Mouse (Mus musculus): Measurements from ENCODE around the gene Lrrc29.
"Not testable (repeated sequence)": the region's sequence is repeated elsewhere in the genome, so short reads cannot be mapped to it uniquely, and the experiment has no call there.

Gene Lrrc29

DNA sequence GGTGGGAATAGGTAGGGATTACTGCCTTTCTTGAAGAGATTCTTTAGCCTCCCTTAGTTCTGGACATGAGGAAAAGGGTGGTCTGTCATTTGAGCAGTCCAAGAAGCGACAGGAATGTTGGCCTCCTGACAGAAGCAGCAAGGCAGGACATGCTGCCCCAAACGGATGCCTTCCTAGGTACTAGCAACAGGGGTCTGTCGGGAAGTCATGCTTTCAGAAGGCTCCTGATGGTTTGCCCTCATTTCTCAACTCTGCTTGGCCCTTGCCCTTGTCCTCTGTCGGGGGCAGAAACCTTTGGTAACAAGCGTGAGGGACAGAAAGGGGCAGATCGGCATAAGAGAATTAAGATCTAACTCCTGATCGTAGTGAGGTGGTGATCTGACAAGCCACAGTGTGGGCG is 16.0 kb downstream of the Lrrc29 start:
- no peak for DNase-seq (ENCODE audit: low spot score in 2 of 2)

DNA sequence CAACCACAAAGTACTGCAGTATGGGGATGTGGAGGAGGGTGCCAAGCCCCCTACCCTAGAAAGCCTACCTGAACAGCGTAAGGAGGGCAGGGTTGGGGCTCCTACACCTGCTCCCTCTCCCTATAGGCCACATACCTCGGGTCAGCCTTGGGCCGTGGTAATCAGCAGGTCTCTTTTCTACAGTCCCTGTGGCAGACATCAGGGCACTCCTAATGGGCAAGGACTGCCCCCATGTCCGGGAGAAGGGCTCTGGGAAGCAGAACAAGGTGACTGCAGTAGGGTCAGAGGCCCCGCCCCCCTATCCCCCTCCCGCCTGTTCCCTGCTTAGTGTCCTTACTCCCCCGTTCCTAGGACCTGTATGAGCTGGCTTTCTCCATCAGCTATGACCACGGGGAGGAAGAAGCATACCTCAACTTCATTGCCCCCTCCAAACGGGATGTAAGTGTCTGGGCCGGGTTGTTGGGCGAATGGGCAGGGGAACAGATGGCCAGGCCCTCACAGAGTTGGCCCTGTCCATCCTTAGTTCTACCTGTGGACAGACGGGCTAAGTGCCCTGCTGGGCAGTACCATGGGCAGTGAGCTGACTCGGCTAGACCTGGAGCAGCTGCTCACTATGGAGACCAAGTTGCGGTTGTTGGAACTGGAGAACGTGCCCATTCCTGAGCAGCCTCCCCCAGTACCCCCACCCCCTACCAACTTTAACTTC is 16.8 kb downstream of the Lrrc29 start:
- DNase-seq (ENCODE audit: low spot score in 2 of 2), result no peak

DNA sequence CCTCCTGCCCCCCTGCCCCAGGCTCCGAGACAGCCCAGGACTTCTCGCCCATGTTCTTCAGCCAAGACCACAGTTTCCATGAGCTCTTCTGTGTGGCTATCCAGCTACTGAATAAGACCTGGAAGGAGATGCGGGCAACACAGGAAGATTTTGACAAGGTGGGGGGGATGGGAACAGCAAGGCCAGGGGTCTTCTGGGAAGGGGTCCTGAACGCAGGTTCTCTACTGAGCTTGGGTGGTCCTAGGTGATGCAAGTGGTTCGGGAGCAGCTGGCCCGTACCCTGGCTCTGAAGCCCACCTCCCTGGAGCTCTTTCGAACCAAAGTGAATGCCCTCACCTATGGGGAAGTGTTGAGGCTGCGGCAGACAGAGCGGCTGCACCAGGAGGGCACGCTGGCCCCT is 17.6 kb downstream of the Lrrc29 start:
- no peak for DNase-seq (ENCODE audit: low spot score in 2 of 2)

DNA sequence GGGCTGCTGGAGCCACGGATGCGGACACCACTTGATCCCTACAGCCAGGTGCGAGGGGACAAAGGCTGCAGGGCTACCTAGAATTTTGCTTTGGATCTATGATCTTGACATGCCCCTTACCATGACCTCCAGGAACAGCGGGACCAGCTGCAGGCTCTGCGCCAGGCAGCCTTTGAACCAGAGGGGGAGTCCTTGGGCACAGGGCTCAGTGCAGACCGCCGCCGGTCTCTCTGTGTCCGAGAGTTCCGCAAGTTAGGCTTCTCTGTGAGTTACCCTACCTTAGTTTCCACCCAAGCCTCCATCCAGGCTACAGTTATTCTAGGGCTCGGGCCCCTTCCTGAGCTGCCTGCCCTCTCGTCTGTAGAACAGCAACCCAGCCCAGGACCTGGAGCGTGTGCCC is 18.4 kb downstream of the Lrrc29 start:
- DNase-seq (ENCODE audit: low spot score in 2 of 2), result no peak

DNA sequence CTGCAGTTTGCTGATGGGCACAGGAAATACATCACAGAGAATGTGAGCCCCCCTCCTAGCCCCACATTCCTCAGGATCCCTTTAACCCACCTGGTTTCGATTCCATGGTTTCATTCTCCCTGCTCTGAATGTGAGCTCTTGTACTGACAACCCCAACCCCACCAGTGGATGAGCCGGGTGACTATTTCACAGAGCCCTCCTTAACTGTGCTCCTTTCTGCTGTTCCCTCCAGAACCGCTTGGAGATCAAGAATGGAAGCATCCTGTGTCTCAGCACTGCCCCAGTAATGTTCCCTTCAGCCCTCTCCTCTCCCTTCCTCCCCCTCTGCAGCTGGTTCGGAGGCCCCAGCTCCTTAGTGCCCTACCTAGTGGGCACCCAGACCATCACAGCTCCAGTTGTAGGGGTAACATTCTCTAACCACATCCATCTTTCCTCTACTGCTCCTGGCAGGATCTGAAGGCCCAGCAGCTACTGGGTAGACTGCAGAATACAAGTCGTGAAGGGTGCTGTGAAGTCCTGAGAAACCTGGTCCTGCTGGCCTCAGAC is 19.9 kb downstream of the Lrrc29 start:
- no peak for DNase-seq (ENCODE audit: low spot score in 2 of 2)

DNA sequence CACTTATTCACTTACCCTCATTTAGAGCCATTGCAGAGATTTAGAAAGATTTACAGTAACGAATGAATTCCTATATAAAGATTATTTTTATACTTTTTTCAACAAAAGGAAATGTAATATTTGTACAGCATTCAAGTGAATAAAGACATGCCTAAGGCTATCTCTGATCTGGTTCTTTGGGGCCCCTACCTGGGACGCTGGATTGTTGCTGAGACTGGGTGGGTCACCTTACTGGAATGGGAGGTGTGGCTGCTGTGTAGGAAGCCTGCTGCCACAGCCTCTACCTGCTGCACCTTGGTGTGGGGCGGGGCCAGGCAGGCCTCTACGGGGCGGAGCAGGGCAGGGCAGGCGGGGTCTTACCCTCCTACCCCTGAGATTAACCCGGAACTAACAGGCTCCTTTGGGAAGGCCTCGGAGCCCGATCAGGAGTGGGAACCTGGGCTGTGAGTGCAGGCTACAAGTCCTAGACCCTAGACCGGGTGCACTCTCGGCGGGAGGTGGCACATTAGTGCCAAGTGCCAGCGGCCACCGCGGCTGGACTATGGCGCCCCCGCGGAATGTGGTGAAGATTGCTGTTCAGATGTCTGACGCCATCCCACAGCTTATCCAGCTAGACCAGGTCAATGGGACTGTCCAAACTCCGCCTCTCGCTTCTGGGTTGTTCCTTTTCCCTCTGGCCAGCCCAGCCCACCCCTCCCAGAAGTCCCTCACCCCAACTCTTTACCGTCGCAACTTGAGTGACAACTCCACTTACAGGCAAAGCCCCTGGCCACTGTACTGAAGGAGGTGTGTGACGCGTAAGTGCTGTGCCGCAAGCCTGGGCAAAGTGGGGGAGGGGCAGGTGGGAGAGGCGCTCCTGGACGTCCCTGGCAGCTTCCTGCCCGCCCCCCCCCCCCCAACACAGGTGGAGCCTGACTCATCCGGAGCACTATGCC is 20.6 kb downstream of the Lrrc29 start, which contains the start of gene Elmo3:
Gene Elmo3, plus strand, starts transcription at position 391 of the 935 bp plus-strand sequence.
- DNase-seq (ENCODE audit: low spot score in 2 of 2), result peak in 1 of 2 experiments; percentile 35

DNA sequence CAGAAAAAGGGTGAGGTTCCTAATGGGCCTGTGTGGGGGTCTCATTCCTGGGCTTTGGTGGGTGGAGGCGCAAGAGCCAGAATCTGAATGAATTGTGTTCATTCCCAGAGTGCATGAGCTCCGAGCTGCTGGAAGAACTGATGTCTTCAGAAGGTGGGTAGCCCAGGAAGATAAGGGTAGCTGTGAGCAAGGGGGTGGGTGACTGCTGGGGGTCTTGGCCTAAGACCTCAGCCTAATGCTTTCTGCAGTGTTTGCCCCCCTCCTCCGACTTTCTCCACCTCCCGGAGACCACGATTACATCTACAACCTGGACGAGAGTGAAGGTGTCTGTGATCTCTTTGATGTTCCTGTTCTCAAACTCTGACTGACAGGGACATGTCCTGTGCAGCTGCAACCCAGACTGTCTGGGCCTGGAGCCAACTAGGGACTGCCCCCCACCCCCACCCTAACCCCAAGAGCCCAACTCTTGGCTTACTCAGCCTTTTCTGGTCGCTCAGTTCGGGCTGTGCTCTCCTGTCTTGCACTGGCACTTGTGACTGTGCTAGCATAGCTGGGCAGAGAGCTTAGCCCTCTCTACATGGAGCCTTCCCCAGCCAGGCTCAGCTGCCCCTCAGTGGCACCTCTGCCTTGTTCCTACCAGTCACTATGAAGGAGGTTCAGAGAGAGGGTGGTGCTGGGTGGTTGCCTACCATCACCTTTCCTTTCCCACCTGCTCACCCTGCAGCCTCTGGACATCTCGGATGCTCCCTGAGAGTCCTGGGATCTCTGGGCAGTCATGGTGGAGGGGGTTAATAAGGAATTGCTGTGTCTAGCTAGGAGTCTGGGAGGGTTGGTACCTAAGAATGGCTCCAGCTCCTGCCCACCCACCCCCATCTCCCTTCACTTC is 21.5 kb downstream of the Lrrc29 start:
- no peak for DNase-seq (ENCODE audit: low spot score in 2 of 2)

DNA sequence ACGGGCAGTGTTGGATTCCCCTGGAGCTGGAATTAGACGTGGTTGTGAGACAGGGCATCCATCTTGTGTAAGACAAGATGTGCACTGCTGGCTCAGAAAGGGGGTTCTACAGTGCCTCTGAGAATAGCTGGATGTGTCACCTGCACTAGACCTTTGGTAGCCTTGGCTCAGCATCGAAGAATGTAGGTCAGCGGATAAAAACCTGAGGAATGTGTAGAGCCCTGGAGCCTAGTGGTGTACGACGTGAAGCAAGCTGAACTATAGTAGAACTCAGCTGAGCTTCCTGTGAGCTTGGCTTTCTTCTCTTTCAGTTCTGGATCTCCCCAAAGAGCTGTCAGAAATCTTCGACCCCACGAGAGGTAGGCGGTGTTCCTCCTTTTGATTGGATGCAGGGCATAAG is 22.2 kb downstream of the Lrrc29 start:
- DNase-seq (ENCODE audit: low spot score in 2 of 2), result no peak

DNA sequence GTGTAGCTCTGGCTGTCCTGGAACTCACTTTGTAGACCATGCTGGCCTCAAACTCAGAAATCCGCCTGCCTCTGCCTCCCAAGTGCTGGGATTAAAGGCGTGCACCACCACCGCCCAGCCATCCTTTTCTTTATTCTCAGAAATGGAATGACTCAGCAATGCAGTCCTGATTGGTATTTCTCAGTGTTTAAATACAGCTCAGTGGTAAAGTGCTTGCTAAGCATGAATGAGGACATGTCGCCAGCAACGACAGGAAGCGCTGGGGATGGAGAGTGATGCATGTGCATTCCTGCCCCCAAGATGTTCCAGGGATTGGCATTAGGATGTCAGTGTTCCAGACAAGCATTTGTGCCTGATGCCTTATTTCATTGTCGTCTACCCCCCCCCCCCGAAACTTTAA is 22.7 kb downstream of the Lrrc29 start:
- DNase-seq (ENCODE audit: low spot score in 2 of 2), result no peak

DNA sequence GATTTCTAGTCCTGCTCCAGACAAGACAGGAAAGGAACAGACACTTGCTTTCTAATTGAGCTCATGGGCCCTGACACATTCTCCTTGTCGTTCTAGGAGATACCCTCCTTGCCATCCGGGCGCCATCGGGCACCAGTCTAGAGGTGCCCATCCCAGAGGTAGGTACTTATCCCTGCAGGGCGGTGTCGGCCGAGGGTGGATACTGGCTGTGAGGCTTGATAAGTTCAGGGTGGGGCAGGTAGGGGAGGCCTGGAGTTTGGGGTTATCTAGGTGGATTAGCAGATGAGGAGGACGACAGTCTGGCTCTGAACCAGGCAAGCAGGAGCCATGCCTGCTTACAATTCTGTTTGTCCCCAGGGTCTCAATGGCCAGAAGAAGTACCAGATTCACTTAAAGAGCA is 26.1 kb downstream of the Lrrc29 start:
- DNase-seq (ENCODE audit: low spot score in 2 of 2), result no peak

DNA sequence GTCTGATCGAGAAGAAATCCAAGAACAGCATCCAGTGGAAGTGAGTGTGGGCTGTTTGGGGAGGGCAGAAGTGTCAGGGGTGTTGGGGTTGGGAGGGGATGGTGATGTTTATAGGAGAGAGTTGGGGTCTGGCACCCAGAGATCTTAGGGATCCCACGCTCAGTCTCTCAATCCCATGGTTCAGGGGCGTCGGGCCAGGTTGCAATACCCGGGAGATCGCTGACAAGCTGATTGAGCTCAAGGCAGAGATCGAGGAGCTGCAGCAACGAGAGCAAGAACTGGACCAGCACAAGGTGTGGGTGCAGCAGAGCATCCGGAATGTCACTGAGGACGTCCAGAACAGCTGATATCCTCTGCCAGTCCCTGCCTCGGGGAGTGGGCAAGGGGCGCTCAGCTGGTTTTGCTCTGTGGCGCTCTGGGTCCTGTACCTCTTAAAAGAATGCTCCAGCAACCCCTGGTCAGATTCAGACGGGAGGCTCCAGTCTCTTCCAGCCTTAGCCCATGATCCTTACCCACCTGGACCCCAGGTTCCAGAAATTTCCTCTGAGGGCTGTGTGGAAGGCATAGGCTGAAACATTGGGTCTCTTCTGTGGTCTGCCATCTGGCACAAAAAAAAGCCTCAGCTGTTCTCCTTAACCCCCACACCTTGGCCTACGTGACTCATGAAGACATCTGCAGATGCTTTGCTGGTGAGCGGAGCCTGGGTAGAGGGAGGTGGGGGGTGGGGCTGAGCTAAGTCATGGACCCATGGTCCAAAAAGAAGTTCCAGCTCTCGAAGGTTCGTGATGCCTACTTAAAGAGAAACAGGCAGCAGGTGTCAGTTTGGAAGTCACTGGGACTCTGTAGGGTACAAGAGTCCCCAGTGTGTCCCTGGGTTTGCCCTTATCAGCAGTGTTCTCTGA is 27.5 kb downstream of the Lrrc29 start:
- DNase-seq (ENCODE audit: low spot score in 2 of 2), result no peak

DNA sequence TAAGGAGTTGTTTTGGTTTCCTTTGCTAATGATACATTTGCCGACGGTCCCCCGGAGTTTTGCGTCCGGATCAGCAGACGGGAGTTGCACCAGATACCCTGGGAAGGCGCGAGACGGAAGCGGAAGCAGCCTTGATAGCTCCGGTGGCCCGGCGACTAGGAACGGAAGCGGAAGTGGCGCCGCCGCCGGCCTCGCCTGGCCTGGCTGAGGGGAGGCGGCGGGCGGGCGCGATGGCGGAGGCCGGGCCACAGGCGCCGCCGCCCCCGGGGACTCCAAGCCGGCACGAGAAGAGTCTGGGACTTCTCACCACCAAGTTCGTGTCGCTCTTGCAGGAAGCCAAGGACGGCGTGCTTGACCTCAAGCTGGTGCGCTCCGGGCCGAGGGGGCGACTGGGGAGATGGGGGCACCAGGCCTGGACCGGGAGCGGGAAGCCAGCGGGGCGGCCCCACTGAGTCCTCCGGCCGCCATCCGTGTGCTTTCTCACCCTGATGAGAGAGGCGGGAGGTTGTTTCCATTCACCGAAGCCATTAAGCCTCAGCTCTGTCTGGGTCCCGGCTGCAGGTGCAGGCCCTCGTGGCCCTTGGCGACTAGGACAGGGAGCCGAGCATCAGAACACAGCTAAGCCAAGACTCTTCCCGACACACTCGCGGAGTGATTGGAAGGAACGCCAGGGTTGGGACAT is 28.4 kb downstream of the Lrrc29 start, which contains the start of gene E2f4:
Gene E2f4, plus strand, starts transcription at position 153 of the 682 bp plus-strand sequence.
- peak; percentile 72 to 89 for DNase-seq (ENCODE audit: low spot score in 2 of 2)

DNA sequence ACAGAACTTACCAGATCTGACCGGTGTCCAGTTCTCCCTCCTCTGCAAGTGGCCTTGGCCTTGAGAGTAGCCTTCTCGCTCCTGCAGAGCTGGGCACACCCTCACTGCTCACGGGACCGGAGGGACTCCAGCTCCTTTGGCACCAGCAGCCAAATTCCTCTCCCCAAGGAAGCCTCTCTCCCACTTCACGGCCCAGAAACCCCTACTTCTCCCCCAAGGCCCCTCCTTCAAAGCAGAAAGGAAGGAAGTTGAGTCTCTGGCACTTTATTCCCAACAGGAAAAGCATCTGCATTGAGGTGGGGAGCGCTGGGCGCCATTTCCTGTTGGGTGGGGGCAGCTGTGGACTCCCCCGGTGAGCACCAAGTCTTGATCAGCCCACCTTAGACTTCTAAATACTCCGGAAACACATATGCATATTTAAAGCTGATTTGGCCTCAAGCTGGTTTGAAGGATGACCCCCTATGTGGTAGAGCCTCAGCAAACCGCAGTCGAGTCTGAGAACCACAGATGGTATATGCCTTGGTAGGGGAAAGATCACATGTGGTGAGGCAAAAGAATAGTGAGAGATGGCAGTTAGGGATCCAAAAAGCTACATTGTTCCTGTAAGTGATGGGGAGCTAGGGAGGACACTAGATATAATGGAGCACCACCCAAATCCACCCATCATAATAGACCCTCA is 30.0 kb downstream of the Lrrc29 start, which contains the start of gene Exoc3l:
Gene Exoc3l, minus strand, starts transcription at position 207 of the 679 bp plus-strand sequence.
- DNase-seq (ENCODE audit: low spot score in 2 of 2), result no peak

DNA sequence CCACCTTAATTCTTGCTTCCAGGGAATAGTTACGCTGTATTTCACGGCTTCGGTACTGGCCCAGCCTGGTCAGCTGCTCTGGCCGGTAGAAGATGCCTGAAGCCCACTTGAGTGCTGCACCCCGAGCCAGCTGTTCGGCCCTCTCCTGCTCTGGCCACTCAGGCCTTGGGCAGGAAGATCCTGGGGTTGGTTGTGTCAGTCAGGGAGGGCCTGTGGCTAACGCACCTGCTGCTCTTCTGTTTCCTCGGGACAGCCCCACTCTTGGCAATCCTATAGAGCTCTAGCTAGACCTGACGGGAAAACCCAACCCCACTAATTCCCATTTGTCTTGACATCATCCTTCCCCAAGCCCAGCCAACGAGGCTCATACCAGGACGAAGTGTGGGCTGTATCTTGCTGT is 30.8 kb downstream of the Lrrc29 start:
- DNase-seq (ENCODE audit: low spot score in 2 of 2), result no peak

DNA sequence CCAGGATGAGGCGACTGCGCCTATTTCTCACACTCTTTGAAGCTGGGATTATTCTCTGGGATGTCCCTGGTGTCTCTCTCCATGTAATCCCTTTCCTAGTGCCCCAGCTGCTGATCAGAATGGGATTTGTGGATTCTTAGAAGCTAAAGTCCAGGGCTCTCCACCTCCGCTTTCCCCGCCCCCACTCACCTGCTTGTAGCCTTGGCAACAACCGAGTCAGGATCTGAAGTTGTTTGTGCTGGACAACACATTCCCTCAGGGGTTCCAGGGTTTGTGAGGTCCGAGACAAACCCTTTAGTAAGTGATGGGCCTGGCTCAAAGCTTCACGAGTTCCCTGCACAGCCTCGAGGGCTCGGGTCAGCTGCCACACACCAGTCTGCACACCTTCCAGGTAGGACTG is 31.3 kb downstream of the Lrrc29 start:
- no peak for DNase-seq (ENCODE audit: low spot score in 2 of 2)

DNA sequence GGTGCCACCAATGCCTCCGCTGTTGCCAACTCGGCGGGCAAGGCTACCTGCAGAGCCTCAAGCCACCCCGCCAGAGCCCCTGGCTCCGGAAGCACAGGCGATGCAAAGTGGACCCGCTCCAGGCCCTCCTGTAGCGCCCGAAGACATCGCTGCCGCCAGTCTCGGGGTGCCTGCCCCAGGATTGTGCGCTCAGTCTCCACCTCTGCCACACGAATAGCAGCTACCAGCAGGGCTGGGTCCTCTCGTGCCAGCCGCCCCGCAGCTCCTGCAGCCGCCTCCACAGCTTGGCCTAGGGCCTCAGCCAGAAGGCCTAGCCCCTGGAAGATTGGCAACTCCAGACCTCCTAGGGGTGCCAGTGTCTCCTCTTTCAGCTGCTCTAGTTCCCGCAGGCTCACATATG is 32.7 kb downstream of the Lrrc29 start:
- no peak for DNase-seq (ENCODE audit: low spot score in 2 of 2)

DNA sequence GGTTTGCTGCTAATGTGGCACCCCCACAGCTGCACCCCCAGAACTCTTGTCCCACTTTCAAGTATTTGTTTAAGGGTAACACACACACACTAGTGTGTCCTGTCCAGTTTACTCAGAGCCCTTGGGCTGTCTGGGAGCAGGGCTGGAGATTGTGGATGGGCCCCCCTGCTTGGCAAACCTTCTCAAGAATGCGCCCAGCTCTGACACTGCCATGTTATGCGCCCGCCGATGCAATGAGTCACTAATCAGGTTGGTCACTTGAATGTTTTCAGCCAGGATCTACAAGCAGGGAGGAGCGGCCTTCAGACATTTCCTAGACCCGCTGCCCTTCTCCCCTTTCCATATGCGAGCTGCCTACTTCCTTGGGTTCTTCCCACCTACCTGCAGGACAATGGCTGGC is 33.6 kb downstream of the Lrrc29 start:
- DNase-seq (ENCODE audit: low spot score in 2 of 2), result no peak

DNA sequence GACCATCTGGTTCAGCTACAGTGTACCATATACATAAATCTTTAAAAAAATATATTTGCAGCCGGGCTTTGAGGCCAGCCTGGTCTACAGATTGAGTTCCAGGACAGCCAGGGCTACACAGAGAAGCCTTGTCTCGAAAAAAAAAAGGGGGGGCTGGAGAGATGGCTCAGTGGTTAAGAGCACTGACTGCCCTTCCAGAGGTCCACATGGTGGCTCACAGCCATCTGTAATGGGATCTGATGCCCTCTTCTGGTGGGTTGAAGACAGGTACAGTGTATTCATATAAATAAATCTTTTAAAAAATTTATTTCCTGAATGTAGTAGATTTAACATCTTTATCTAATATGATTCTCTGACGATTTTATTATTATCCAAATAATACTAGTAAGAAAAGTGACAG is 34.3 kb downstream of the Lrrc29 start:
- not testable (repeated sequence) for DNase-seq (ENCODE audit: low spot score in 2 of 2)

DNA sequence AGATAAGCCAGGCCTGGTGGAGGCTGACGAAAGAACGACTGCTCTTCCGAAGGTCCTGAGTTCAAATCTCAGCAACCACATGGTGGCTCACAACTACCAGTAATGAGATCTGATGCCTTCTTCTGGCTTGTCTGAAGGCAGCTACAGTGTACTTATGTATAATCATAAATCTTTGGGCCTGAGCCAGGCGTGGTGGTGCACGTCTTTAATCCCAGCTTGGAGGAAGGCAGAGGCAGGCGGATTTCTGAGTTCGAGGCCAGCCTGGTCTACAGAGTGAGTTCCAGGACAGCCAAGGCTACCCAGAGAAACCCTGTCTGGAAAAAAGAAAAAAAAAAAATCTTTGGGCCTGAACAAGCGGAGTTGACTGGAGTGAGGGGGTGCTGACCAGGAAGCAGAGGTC is 34.7 kb downstream of the Lrrc29 start:
- not testable (repeated sequence) for DNase-seq (ENCODE audit: low spot score in 2 of 2)

Measured in frontal cortex, postnatal 25 days (tissue).